Mouse (Mus musculus) ES-E14 (cell line): ENCODE measurements around the gene Zfp637. TPM values are rescaled to one million over a fixed set of nuclear protein-coding genes. Genes with fewer than 3 reads are reported as not detected.

Experiments
- DNase-seq: peaks from one replicate; pipeline ENCODE4 v3.0.0-alpha.2; 2013; ENCODE audit warnings: low read depth, low spot score
- H3K27ac ChIP-seq: 2 replicates; pipeline ENCODE4 v1.5.1; 2012; ENCODE audit warnings: low read depth, mild to moderate bottlenecking, low read length, moderate library complexity, mixed read lengths; ENCODE audit not compliant: poor library complexity, insufficient read depth, severe bottlenecking
- H3K36me3 ChIP-seq: 2 replicates; pipeline ENCODE4 v1.6.1; 2012; ENCODE audit warnings: mild to moderate bottlenecking, low read length, moderate library complexity, mixed read lengths; ENCODE audit not compliant: control insufficient read depth, poor library complexity, insufficient read depth, severe bottlenecking
- H3K4me1 ChIP-seq, 2 experiments: fragments of 150-350 bp in 1 of 2; sonication (generic) in 1 of 2; 2 replicates each; pipeline ENCODE4 v1.6.1; 2012; ENCODE audit warnings: low read length in 2 of 2, mild to moderate bottlenecking in 1 of 2, mixed read lengths in 1 of 2; ENCODE audit not compliant: control insufficient read depth in 2 of 2, insufficient read depth in 2 of 2, poor library complexity in 1 of 2
- H3K4me3 ChIP-seq, 2 experiments: fragments of 150-350 bp in 1 of 2; sonication (generic) in 1 of 2; 2 replicates each; pipeline ENCODE4 v1.5.1; 2012; ENCODE audit warnings: low read length in 2 of 2, low read depth in 1 of 2, mild to moderate bottlenecking in 1 of 2, mixed read lengths in 1 of 2; ENCODE audit not compliant: insufficient read depth in 1 of 2, poor library complexity in 1 of 2, severe bottlenecking in 1 of 2
- H3K9ac ChIP-seq: 2 replicates; pipeline ENCODE4 v1.6.1; 2012; ENCODE audit warnings: low read depth, mild to moderate bottlenecking, low read length, mixed read lengths; ENCODE audit not compliant: poor library complexity, insufficient read depth, severe bottlenecking
- H3K9me3 ChIP-seq: fragments of 150-350 bp; sonication (generic); 2 replicates; pipeline ENCODE4 v1.6.1; 2012; ENCODE audit warnings: low read depth, mild to moderate bottlenecking, low read length; ENCODE audit not compliant: control insufficient read depth, insufficient read depth
- CHD2 ChIP-seq: IDR thresholded peaks from 2 replicates; pipeline ENCODE4 v1.6.1; 2014; ENCODE audit warnings: mild to moderate bottlenecking, low read depth, low read length, inconsistent platforms
- HCFC1 ChIP-seq: IDR thresholded peaks from 2 replicates; pipeline ENCODE4 v1.6.1; 2012; ENCODE audit warnings: low read length, inconsistent platforms, borderline replicate concordance; ENCODE audit not compliant: insufficient read depth
- MAFK ChIP-seq: IDR thresholded peaks from 2 replicates; pipeline ENCODE4 v1.6.1; 2014; ENCODE audit warnings: mild to moderate bottlenecking, low read depth, low read length, inconsistent platforms; ENCODE audit not compliant: insufficient read depth
- ZC3H11A ChIP-seq: IDR thresholded peaks from 2 replicates; pipeline ENCODE4 v1.6.1; 2012; ENCODE audit warnings: low read depth, mild to moderate bottlenecking, inconsistent platforms, low read length, borderline replicate concordance
- ZNF384 ChIP-seq: IDR thresholded peaks from 2 replicates; pipeline ENCODE4 v1.6.1; 2012; ENCODE audit warnings: low read depth, low read length, inconsistent platforms
- in situ Hi-C, 2 experiments: fragments of 600-800 bp; cut with MboI; formaldehyde crosslinking; loops; one replicate each; pipeline ENCODE4 v1.15.1; 2025; ENCODE audit warnings: low sequenced_read_pairs in 2 of 2, inconsistent platforms in 1 of 2; ENCODE audit not compliant: unreplicated experiment in 2 of 2
- total RNA-seq: library from RNA; depleted of rRNA; stranded (reverse); fragments of 300-350 nt; gene quantifications from 2 replicates; pipeline ENCODE4 v1.2.3, GENCODE M21; 2012

Zfp637 gene
- total RNA-seq, 1 experiment: 14.3 TPM

DNA sequence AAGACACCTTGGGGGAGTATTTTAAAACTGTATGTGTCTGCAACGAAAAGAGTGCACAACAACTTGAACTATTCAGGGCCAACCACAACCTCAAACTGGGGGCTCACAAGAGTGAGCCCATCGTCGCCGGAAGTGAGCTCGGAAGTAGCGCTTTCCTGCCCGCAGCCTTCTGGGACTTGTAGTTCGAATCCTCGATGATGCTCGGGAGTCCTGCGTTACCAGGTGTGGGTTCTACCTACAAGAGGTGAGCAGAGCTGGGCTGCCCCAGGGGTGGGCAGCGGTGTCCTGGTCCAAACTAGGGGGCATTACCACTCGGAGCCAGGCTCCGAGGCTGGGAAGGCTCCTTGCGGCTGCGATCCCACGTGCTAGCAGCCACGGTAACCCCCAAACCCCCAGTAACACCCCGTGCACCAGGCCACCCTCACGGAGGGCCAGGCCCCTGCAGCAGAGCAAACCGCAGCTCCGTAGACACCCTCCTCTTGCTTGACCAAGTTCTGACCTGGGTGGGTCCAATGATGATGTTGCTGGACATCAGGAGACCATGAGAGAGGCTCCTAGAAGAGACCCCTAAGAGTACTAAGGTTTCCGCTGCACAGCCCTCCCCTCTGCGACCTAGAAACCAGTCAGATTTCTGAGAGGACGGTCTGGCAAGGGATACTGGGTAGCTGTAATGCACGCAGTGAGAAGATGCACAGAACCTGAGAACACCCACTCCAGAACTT, 22.1 kb downstream of the Zfp637 start:
- Histone ChIP-seq H3K4me3 (peak overlapping the region; percentile 86 to 92), H3K4me1 (peaks cover 0 to 2% of the 10 kb centered on the region in 2 experiments; a peak in 1 of 4 replicates), H3K9ac (peak overlapping the region; percentile 81), H3K9me3 (no peaks in the 10 kb centered on the region), H3K36me3 (no peaks in the 10 kb centered on the region), H3K27ac (no peak overlapping the region)
- TF ChIP-seq ZNF384: no peak
- TF ChIP-seq ZC3H11A: no peak
- peak; percentile 95 for TF ChIP-seq HCFC1
- no peak for TF ChIP-seq MAFK
- no peak for TF ChIP-seq CHD2
- peak; percentile 45 for DNase-seq
- in situ Hi-C loops: no loop called here

DNA sequence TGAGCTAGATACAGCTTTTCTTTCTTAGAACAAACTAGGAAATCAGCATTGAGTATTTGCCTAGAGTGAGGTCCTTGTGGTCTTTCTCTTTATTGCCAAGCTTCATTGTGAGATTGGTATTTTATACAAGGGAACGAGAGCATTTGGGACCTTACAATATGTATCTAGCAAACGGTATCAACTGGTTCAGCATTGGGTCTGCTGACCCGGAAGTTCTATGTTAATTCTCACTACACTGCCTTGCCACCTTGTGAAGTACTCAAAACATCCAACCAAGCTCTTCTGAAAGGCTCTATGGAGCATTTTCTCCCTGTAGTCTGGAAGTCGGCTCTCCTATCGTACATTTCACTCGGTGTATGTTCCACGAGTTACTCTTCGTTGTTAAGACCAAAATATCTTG, 22.8 kb downstream of the Zfp637 start:
- Histone ChIP-seq H3K27ac (no peak overlapping the region), H3K36me3 (no peaks in the 10 kb centered on the region), H3K4me3 (peak overlapping the region; percentile 86 to 92), H3K4me1 (peaks cover 0 to 2% of the 10 kb centered on the region in 2 experiments; a peak in 1 of 4 replicates), H3K9ac (no peak overlapping the region; the same call in 1 of the 2 replicates), H3K9me3 (no peaks in the 10 kb centered on the region)
- in situ Hi-C loops: no loop called here
- TF ChIP-seq MAFK (no peak), HCFC1 (no peak), CHD2 (no peak), ZC3H11A (no peak), ZNF384 (no peak)
- DNase-seq: no peak

DNA sequence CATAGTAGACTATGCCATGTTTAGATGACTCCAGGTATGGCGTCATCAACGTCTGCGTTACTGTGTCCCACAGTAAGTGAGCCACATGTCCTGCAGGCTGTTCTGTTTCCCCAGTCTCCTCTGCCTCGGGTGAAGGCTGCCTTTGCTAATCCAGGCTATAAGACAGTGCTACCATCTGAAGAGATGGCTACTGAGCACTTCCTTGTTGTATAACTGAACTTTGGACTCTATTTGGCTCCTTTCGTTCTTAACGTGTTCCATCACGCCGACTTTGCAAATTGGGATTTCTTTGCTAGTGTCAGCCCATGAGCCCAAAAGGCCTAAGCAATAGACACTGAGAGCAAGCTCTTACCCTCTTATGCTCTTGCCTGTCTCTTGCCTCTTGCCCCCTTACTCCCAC, 27.2 kb downstream of the Zfp637 start:
- no peak for TF ChIP-seq ZC3H11A
- TF ChIP-seq CHD2: no peak
- no peak for TF ChIP-seq ZNF384
- TF ChIP-seq HCFC1: no peak
- TF ChIP-seq MAFK: no peak
- Histone ChIP-seq H3K36me3 (no peaks in the 10 kb centered on the region), H3K9me3 (no peaks in the 10 kb centered on the region), H3K4me3 (no peak overlapping the region), H3K4me1 (peaks cover 0 to 3% of the 10 kb centered on the region in 2 experiments; a peak in 1 of 4 replicates), H3K9ac (no peak overlapping the region), H3K27ac (no peak overlapping the region)
- in situ Hi-C loops: no loop called here
- no peak for DNase-seq

DNA sequence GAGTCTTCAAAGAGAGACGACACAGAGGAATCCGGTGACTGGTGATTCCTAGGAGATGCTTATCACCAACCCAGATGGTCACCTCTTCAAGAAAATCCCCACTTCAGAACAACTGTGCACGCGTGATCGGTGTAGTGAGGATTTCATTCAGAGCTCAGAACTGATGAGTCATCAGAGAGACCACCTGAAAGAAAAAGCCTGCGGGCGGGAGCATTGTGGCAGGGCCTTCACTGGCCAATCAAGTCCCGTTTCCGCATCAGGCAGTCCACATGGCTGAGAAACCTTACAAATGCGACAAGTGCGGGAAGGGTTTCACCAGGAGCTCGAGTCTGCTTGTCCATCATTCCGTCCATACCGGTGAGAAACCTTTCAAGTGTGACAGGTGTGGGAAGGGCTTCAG, 30.1 kb downstream of the Zfp637 start:
- Histone ChIP-seq H3K4me1 (peaks cover 0 to 3% of the 10 kb centered on the region in 2 experiments; a peak in 1 of 4 replicates), H3K4me3 (peak overlapping the region; percentile 53 to 58), H3K9me3 (no peaks in the 10 kb centered on the region), H3K27ac (no peak overlapping the region), H3K9ac (peak overlapping the region; percentile 79), H3K36me3 (no peaks in the 10 kb centered on the region)
- no peak for TF ChIP-seq ZNF384
- peak; percentile 91 for TF ChIP-seq MAFK
- in situ Hi-C loops: no loop called here
- DNase-seq: no peak
